Mouse (Mus musculus) liver, embryonic 12.5 days (tissue): ENCODE measurements at regions not wholly inside any gene's neighbourhood (a gene's known extent, or its start where the extent isn't known, plus 50 kb on each side); places are given as distances from the start of the nearest gene placed in this dataset.

Experiments used
- ATAC-seq: fragments of 200-750 bp; cut with Nextera tagmentation; 2 replicates; pipeline ENCODE4 v1.8.0; 2017; ENCODE audit warnings: moderate number of reproducible peaks, mild to moderate bottlenecking, moderate library complexity
- H3K27ac ChIP-seq: fragments of 300-500 bp; sonication (generic); 2 replicates; pipeline ENCODE4 v1.5.1; 2016; ENCODE audit warnings: mild to moderate bottlenecking
- H3K27me3 ChIP-seq: fragments of 300-500 bp; sonication (generic); replicated peaks from 2 replicates; pipeline ENCODE4 v1.6.1; 2016; ENCODE audit warnings: mild to moderate bottlenecking, moderate library complexity
- H3K36me3 ChIP-seq: fragments of 300-500 bp; sonication (generic); 2 replicates; pipeline ENCODE4 v1.6.1; 2016; ENCODE audit warnings: mild to moderate bottlenecking, moderate library complexity
- H3K4me1 ChIP-seq: fragments of 300-500 bp; sonication (generic); 2 replicates; pipeline ENCODE4 v1.6.1; 2016
- H3K4me2 ChIP-seq: fragments of 300-500 bp; sonication (generic); 2 replicates; pipeline ENCODE4 v1.6.1; 2016; ENCODE audit warnings: mild to moderate bottlenecking, moderate library complexity
- H3K4me3 ChIP-seq: fragments of 300-500 bp; sonication (generic); 2 replicates; pipeline ENCODE4 v1.5.1; 2016; ENCODE audit warnings: mild to moderate bottlenecking, moderate library complexity
- H3K9ac ChIP-seq: fragments of 300-500 bp; sonication (generic); 2 replicates; pipeline ENCODE4 v1.6.1; 2016; ENCODE audit warnings: mild to moderate bottlenecking, moderate library complexity
- H3K9me3 ChIP-seq: fragments of 300-500 bp; sonication (generic); replicated peaks from 2 replicates; pipeline ENCODE4 v1.6.1; 2016; ENCODE audit warnings: mild to moderate bottlenecking, moderate library complexity
- WGBS: fragments of 180-500 bp; shearing (Covaris S2); methylation state at CpG from one replicate; pipeline ENCODE4 v1.1.7; 2016; ENCODE audit not compliant: insufficient replicate concordance; 5-methylcytosine and 5-hydroxymethylcytosine counted together

DNA sequence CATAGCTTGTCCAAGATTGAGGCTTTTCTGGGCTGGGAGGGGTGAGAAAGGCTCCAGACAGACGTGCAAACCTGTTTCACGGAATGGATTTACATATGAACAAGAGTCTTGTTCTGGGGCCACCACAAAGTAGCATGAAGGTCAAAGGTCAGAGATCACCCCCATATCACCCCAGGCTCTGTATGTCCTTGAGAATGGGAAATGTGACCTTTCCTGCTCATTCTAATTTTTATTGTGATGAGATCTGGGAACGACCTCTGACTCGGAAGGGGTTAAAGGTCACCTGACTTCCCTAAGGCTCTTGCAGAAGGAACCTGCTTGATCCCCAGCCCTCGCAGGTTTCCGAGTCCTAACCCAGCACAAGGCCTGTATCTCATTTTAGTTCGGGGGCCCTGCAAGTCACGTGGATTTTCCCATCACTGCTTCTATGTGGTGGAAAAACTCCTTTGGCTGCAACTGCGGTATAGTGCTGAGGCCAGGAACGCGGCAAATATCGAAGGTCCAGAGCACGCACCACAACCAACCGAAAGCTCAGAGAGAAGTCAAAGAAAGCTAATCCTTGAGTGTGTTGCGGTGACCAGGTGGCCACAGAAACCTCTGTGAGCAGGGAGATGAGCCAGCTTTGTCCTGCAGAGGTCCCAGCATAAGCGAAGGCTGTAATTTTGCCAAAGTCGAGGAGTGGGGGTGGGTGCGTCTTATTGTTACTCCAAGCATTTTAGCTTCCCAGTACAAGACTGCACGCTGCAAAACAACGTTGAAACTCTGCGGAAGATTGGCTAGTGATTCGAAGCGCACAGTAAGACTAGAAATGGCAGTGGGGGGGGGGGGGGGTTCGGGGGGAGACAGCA lies 166.1 kb upstream of the Gm3448 start:
- 0 out of 2 replicates have a peak overlapping the region, but pooled peaks have one; percentile 42 for H3K4me3 ChIP-seq

DNA sequence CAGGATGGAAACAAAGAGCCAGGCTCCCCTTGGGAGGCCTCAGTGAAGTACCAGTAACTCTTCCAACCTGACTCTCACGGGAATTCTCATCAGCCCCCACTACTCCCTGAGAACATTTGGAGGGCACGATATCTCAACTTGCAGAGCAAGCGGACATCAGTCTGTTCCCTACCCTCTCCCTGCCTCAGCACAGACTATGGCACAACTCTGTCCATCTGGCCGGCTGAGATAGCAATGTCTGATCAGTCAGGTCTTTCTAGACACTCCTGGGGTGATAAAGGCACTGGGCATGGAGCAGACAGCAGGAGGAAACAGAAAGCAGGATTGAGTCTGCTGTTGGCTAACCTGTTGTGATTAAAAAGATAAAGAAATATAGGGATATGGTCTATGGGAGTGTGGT lies 164.5 kb upstream of the Gm3448 start:
- H3K9ac ChIP-seq = no peak overlapping the region
- peak; percentile 81 for ATAC-seq
- H3K36me3 ChIP-seq = no peaks in the 10 kb centered on the region
- peaks cover 20% of the 10 kb centered on the region for H3K4me1 ChIP-seq
- H3K27ac ChIP-seq = no peak overlapping the region
- WGBS = 31% methylated on average over 4 of the region's 4 CpGs
- H3K27me3 ChIP-seq = 0 out of 2 replicates have a peak, but pooled peaks cover 5% of the 10 kb centered on the region
- no peak overlapping the region for H3K4me2 ChIP-seq
- H3K9me3 ChIP-seq = no peaks in the 10 kb centered on the region
- no peak overlapping the region for H3K4me3 ChIP-seq

More for the DNA sequence above, 166.1 kb upstream of the Gm3448 start:
- Histone ChIP-seq H3K27ac (no peak overlapping the region), H3K9ac (0 out of 2 replicates have a peak overlapping the region, but pooled peaks have one; percentile 23), H3K9me3 (no peaks in the 10 kb centered on the region), H3K4me2 (peak overlapping the region; percentile 57), H3K4me1 (peaks cover 21% of the 10 kb centered on the region), H3K36me3 (no peaks in the 10 kb centered on the region), H3K27me3 (0 out of 2 replicates have a peak, but pooled peaks cover 5% of the 10 kb centered on the region)
- ATAC-seq = no peak
- WGBS = 53% methylated on average over 24 of the region's 24 CpGs

DNA sequence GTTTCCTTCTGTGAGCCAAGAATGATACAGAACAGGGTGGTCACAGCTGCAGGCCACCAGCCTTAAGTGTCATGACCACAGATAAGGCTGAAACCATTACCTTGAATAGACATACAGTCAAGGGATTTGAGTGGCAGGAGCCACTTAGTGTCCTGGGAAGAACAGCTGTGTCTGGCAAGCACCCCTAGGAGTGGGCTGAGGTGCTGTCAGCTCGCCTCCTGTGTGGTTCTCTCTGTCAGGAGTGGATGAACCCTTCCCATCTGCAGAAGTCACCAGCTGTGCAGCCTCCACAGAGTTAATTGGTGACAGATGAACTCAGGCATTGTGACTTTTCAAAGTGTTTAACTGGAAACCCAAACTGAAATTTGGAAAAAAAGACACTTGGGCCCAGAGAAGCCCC lies 163.2 kb upstream of the Gm3448 start:
- H3K27ac ChIP-seq = no peak overlapping the region
- peaks cover 5% of the 10 kb centered on the region for H3K27me3 ChIP-seq
- H3K36me3 ChIP-seq = no peaks in the 10 kb centered on the region
- no peak overlapping the region for H3K4me2 ChIP-seq
- 48% methylated on average over 1 of the region's 1 CpGs for WGBS
- no peak overlapping the region for H3K4me3 ChIP-seq
- H3K9me3 ChIP-seq = no peaks in the 10 kb centered on the region
- no peak for ATAC-seq
- H3K4me1 ChIP-seq = peaks cover 15% of the 10 kb centered on the region
- no peak overlapping the region for H3K9ac ChIP-seq

DNA sequence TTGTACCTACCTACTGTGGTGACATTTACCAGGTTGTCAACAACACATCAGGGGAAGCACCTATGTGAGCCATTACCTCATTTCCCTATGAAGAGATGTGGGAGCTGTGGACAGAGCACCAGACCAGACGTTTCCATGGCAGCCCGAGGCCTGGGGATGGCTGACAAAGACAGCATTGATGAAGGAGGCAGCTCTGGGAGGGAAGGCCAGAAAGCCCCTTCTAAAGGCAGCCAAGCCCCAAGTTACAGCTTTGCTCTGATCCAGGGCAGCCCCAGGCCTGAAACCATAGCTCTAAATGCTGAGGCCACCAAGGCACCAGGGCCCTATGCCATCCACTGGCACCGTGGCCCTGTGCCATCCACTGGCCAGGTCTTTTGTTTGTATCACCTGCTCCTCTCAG lies 157.9 kb upstream of the Gm3448 start:
- Histone ChIP-seq H3K36me3 (no peaks in the 10 kb centered on the region), H3K9me3 (no peaks in the 10 kb centered on the region), H3K9ac (no peak overlapping the region), H3K27me3 (peaks cover 21% of the 10 kb centered on the region), H3K4me2 (no peak overlapping the region), H3K4me1 (peaks cover 6% of the 10 kb centered on the region; the same call in 1 of the 2 replicates), H3K4me3 (no peak overlapping the region), H3K27ac (no peak overlapping the region)
- WGBS = 59% methylated on average over 3 of the region's 3 CpGs
- ATAC-seq = no peak

DNA sequence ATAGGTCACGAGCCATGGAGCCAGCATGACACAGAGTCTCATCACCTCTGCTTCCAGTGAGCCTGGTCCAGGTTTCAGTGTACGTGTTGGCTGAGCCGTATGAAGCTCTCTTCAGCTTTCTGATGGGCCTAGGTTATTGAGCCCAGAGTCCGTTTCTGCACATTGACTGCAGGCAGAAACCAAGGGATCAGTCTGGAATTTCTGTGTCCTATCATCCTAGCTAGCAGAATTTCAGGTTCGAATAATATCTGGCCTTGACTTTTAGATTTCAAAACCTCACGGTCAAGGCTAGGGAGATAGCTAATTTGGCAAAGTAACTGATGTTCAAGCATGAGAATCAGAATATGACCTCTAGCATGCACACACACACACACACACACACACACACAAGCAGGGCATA lies 156.0 kb upstream of the Gm3448 start:
- Histone ChIP-seq H3K27me3 (peaks cover 16% of the 10 kb centered on the region), H3K4me3 (no peak overlapping the region), H3K9ac (no peak overlapping the region), H3K9me3 (no peaks in the 10 kb centered on the region), H3K4me1 (peaks cover 6% of the 10 kb centered on the region; the same call in 1 of the 2 replicates), H3K4me2 (no peak overlapping the region), H3K27ac (no peak overlapping the region), H3K36me3 (no peaks in the 10 kb centered on the region)
- ATAC-seq = no peak
- 66% methylated on average over 6 of the region's 6 CpGs for WGBS

DNA sequence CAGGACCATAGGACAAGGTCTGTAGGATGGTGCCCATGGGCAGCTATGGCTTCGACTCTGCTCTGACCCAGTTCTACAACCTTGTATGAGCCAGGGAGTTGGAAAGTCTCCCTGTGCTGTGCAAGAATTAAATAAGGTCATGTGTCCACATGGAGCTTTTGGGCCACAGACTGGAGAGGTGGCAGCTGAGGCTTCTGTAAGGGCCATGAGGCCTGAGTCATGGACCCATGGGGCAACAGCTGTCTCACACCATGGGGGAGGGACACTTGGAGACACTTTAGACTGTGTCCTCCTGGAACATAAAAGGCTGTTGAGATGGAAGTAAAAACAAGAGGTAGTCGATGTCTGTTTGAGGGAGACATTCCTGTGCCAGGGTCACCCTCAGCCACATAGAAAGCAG lies 154.5 kb upstream of the Gm3448 start:
- no peaks in the 10 kb centered on the region for H3K36me3 ChIP-seq
- H3K9me3 ChIP-seq = no peaks in the 10 kb centered on the region
- peaks cover 6% of the 10 kb centered on the region; the same call in 1 of the 2 replicates for H3K4me1 ChIP-seq
- no peak overlapping the region for H3K4me3 ChIP-seq
- no peak overlapping the region for H3K9ac ChIP-seq
- WGBS = 67% methylated on average over 2 of the region's 2 CpGs
- H3K4me2 ChIP-seq = no peak overlapping the region
- H3K27ac ChIP-seq = no peak overlapping the region
- H3K27me3 ChIP-seq = peaks cover 16% of the 10 kb centered on the region
- no peak for ATAC-seq

DNA sequence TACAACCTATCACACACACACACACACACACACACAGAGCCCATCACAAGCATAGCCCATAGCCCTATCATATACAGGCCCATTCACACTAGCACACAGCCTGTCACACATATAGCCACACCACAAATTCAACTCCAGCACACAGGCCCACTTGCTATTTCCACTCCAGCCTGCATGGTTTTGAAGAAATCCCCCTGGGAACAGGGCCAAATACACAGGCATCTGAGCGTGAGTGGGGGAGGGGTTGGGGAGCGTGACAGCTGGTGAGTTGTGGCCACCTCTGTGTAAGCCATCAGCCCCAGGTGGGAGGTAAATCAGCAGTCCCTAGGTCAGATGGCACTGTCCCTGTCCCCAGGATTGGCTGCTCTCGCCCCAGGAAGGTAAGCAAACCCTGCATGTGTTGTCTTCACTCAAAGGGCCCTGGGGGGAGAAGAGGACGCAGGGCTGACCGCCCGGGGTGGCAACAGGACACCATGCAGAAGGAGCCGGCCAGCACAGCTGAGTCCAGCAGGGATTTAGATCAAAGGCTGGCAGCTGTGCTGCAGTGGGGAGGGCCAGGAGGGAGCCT lies 153.6 kb upstream of the Gm3448 start:
- 35% methylated on average over 7 of the region's 7 CpGs for WGBS
- Histone ChIP-seq H3K9me3 (no peaks in the 10 kb centered on the region), H3K9ac (no peak overlapping the region), H3K4me3 (no peak overlapping the region), H3K27me3 (peaks cover 16% of the 10 kb centered on the region), H3K27ac (no peak overlapping the region), H3K4me2 (no peak overlapping the region), H3K36me3 (no peaks in the 10 kb centered on the region), H3K4me1 (peaks cover 6% of the 10 kb centered on the region; the same call in 1 of the 2 replicates)
- no peak for ATAC-seq

DNA sequence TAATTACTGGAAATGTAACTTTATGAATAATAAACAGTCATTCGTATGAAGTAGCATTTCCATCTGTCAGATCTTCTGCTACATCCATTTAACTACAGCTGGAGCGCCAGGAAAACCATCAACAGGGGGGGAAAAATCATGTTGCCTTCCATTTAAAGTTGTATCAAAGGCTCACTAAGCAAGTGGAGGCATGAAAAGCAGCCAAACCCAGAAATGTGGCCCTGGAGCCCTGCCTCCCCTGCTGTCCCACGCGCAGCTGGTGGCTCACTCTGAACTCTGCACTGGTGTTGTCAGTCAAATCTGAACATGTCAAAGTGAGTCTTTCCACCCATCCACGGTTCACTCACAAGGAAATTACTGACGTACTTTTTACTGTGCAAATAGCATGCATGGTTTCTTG lies 152.5 kb upstream of the Gm3448 start:
- WGBS = 63% methylated on average over 6 of the region's 6 CpGs
- Histone ChIP-seq H3K27me3 (peaks cover 16% of the 10 kb centered on the region; the same call in 1 of the 2 replicates), H3K36me3 (no peaks in the 10 kb centered on the region), H3K27ac (no peak overlapping the region), H3K4me2 (no peak overlapping the region), H3K4me3 (no peak overlapping the region), H3K9me3 (no peaks in the 10 kb centered on the region), H3K4me1 (peaks cover 6% of the 10 kb centered on the region; the same call in 1 of the 2 replicates), H3K9ac (no peak overlapping the region)
- no peak for ATAC-seq

DNA sequence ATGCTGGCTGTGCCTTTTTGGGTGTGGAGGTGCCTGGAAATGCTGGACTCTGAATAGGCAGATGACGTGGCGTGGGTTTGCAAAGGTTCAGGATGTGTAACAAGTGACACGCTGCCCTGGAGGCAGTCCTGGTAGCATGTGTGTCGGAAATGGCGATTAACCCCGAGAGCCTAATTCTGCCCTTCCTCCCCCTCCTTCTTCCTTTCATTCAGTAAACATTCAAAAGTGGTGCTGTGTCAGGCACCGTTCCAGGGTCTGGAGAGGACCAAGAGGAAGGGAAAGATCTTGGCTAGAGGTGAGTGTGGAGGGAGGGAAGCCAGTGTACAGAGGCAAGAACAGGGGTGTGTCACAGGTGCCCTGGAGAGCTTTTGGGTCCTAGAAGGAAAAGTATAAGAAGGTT lies 151.5 kb upstream of the Gm3448 start:
- WGBS = 42% methylated on average over 7 of the region's 7 CpGs
- Histone ChIP-seq H3K9me3 (no peaks in the 10 kb centered on the region), H3K36me3 (no peaks in the 10 kb centered on the region), H3K9ac (no peak overlapping the region), H3K27me3 (peaks cover 8% of the 10 kb centered on the region; the same call in 1 of the 2 replicates), H3K4me1 (peaks cover 6% of the 10 kb centered on the region; the same call in 1 of the 2 replicates), H3K4me2 (no peak overlapping the region), H3K4me3 (no peak overlapping the region), H3K27ac (no peak overlapping the region)
- ATAC-seq = no peak

DNA sequence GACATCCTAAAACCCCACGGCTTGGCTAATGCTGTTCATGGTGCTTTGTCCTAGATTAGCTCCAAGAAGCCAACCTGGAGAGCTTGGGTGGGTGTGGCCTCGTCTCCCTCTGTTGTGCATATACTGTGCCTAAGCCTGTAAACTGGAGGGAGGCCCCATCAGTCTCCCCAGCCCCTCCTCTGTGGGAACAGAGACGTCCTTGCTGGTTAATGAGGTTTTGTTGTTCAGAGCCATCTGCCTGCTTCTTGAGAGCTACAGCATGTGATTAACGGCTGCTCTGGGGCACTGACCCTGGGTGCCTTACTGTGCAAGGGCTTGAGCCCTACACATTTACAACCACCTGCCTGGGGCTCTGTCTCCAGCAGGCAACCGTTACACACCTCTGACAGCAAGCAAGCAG lies 143.9 kb upstream of the Gm3448 start:
- H3K9ac ChIP-seq = no peak overlapping the region
- H3K27ac ChIP-seq = no peak overlapping the region
- no peak for ATAC-seq
- no peaks in the 10 kb centered on the region for H3K36me3 ChIP-seq
- H3K4me2 ChIP-seq = no peak overlapping the region
- WGBS = 29% methylated on average over 5 of the region's 5 CpGs
- H3K9me3 ChIP-seq = no peaks in the 10 kb centered on the region
- no peak overlapping the region for H3K4me3 ChIP-seq
- H3K4me1 ChIP-seq = no peaks in the 10 kb centered on the region
- H3K27me3 ChIP-seq = peaks cover 16% of the 10 kb centered on the region; the same call in 1 of the 2 replicates

DNA sequence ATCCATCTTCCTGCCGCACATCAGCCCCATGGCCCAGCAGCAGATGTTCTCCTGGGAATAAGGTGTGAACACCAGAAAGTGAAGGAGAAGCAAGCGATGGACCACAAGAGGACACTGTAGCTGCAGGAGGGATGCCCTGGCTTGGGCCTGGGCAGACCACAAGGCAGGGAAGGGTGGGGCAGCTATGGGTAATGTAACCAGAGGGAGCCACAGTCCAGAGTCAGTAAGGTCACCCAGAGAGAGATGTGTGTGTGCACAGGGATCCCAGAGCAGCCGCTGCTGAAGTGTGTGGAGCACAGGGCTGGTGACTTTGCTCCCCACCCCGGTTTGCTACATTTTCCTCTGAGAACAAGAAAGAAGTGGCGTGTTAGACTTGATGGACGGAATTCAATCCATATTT lies 142.5 kb upstream of the Gm3448 start:
- Histone ChIP-seq H3K9me3 (no peaks in the 10 kb centered on the region), H3K36me3 (no peaks in the 10 kb centered on the region), H3K4me2 (no peak overlapping the region), H3K4me1 (no peaks in the 10 kb centered on the region), H3K27ac (no peak overlapping the region), H3K4me3 (no peak overlapping the region), H3K9ac (no peak overlapping the region), H3K27me3 (peaks cover 16% of the 10 kb centered on the region; the same call in 1 of the 2 replicates)
- WGBS = 58% methylated on average over 6 of the region's 6 CpGs
- ATAC-seq = peak; percentile 61; the same call in 1 of the 2 replicates

DNA sequence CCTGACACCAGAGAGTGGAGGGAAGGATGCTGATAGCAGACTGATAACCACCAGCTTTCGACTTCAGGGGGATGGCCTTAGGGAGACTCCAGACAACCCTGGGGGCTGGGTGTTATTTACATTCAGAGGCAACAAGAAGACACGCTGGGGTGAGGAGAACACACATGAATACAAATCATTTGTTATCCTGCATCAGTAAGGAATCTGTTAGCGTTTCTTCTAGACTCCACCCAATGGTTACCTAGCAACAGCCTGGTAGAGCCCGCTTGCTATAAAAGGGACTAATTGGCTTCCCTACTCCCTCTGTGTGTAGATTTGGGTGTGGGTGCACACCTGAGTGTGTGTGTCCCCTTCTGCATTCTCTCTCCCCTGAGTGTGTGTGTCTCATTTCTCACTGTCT lies 140.8 kb upstream of the Gm3448 start:
- WGBS = 28% methylated on average over 4 of the region's 4 CpGs
- Histone ChIP-seq H3K27me3 (peaks cover 16% of the 10 kb centered on the region; the same call in 1 of the 2 replicates), H3K9me3 (no peaks in the 10 kb centered on the region), H3K4me3 (no peak overlapping the region), H3K36me3 (no peaks in the 10 kb centered on the region), H3K4me2 (no peak overlapping the region), H3K4me1 (no peaks in the 10 kb centered on the region), H3K27ac (no peak overlapping the region), H3K9ac (no peak overlapping the region)
- ATAC-seq = no peak
